Mouse (Mus musculus): Measurements from ENCODE around the gene Csnk1g1.

DNA sequence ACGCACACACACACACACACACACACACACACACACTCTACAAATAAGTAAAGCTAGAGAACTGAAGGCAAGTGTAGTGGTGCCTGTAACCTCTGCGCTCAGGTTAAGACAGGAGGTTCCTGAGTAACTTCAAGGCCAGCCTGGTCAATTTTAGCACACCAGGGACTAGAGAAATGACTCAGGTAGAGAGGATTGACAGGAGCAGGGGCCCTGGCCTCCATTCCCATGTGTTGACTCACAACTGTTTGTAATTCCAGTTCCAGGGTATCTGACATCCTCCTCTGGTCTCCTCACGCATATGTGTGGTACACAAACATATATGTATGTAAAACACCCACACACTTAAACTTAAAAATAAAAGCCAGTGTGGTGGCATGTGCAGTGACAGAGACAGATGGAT, 154.7 kb downstream of the Csnk1g1 start:
- no peak for TF ChIP-seq POLR2A (IDR thresholded peaks at IDR 0.05; ENCODE audit: extremely low read depth, insufficient read depth, low read length)
- TF ChIP-seq CTCF (IDR thresholded peaks at IDR 0.05; ENCODE audit: low read depth, low read length): no peak
